Mouse (Mus musculus) brain, embryonic 14.5 days (tissue): Measurements from ENCODE around the gene Cep170b.

Source experiments
- CTCF ChIP-seq: fragments of 200-500 bp; IDR thresholded peaks from 2 replicates; pipeline ENCODE4 v1.5.1; 2012; ENCODE audit warnings: inconsistent platforms, mild to moderate bottlenecking, moderate library complexity, borderline replicate concordance; ENCODE audit not compliant: insufficient read depth, insufficient read length; ENCODE audit errors: extremely low read depth
- POLR2A ChIP-seq: fragments of 200-500 bp; IDR thresholded peaks from 2 replicates; pipeline ENCODE4 v1.6.1; 2012; ENCODE audit warnings: mild to moderate bottlenecking, inconsistent platforms, borderline replicate concordance; ENCODE audit not compliant: poor library complexity, insufficient read depth, insufficient read length, severe bottlenecking; ENCODE audit errors: extremely low read depth

GRCm38 (mm10) chr12:112774026-112774425 lies 53.8 kb downstream of the Cep170b start:
- TF ChIP-seq CTCF (no peak), POLR2A (no peak)
